Mouse (Mus musculus): Measurements from ENCODE around the gene Tra2a. TPM values are rescaled to one million over a fixed set of nuclear protein-coding genes. Genes with fewer than 3 reads are reported as not detected.

The Tra2a gene
- polyA plus RNA-seq, 1 experiment from 2014 or later: 122 TPM

- no peaks in the 10 kb centered on the region for H3K9me3 ChIP-seq
- peak; percentile 90 for DNase-seq (ENCODE audit: low spot score)
- peaks cover 44% of the 10 kb centered on the region for H3K4me1 ChIP-seq (replicated peaks)
- H3K4me3 ChIP-seq: peak overlapping the region; percentile 100
- peak overlapping the region; percentile 100 for H3K27ac ChIP-seq
- under 1% methylated on average over 75 of the region's 76 CpGs for WGBS
- H3K27me3 ChIP-seq (ENCODE audit: insufficient read depth, poor library complexity, severe bottlenecking): no peaks in the 10 kb centered on the region
- H3K36me3 ChIP-seq: peaks cover 5% of the 10 kb centered on the region
Observed at GRCm38 (mm10) chr6:49214086-49214927, 49.5 kb downstream of the Tra2a start.

DNA sequence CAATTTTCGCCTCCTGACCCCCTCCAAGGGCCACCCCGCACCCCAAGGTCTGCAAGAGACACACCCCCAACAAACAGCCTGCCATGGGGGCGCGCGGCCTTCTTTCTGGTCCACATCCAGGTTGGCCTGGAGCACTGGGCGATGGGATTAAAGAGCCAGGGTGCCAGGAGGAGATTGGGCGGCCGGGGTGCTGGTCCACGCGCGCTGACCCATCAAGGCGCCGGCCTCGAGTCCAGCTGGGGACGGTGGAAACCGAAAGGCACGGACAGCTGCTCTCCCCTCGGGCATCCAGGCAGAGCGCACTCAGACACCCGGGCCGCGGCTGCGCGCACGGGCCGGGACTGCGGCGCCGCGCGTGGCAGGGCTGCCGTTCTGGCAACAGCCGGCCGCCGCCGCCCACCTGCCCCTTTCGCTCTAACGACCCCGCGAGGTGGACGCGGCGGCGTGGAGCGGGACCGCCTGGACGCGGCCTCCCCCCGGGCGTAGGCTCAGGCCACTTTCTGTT is 50.2 kb downstream of the Tra2a start:
- H3K36me3 ChIP-seq: peaks cover 12% of the 10 kb centered on the region
- WGBS: under 1% methylated on average over 50 of the region's 50 CpGs
- peak overlapping the region; percentile 100 for H3K27ac ChIP-seq
- DNase-seq (ENCODE audit: low spot score): peak; percentile 56
- no peaks in the 10 kb centered on the region for H3K9me3 ChIP-seq
- peak overlapping the region; percentile 100 for H3K4me3 ChIP-seq
- no peaks in the 10 kb centered on the region for H3K27me3 ChIP-seq (ENCODE audit: insufficient read depth, poor library complexity, severe bottlenecking)
- peaks cover 50% of the 10 kb centered on the region for H3K4me1 ChIP-seq (replicated peaks)

DNA sequence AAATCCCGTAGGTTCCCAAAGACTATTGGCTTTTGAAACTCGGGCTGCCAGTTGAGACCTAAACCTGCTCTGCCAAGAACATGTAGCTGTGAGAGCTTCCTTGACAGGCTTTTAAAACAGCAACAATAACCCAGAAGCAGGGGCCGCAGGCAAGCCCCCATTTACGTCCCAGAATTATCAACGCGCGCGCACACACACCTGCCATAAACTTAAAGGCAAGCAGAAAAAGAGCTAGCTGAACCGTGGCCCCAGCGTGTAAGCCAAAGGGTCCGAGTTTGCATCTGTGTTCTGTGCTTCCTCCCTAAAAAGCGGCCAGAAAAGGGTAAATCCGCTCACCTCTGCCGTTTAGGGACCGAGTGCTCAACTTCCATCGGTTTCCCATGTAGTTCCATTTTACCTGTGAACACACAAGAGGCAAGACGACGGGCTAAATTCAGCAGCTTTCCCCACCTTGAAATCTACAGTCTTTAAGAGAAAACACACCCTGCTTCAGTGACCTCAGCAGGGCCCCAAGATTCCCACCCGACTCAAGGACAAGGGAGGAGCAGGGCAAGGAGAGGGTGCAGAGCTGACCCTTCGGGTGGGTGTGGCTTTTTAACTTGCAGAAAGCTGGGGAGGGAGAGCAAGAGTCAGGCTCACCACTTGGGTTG is 50.8 kb downstream of the Tra2a start:
- peak; percentile 30 for DNase-seq (ENCODE audit: low spot score)
- H3K9me3 ChIP-seq: no peaks in the 10 kb centered on the region
- H3K4me1 ChIP-seq (replicated peaks): peaks cover 55% of the 10 kb centered on the region
- H3K27ac ChIP-seq: peak overlapping the region; percentile 100
- 4% methylated on average over 20 of the region's 20 CpGs for WGBS
- peak overlapping the region; percentile 100 for H3K4me3 ChIP-seq
- no peaks in the 10 kb centered on the region for H3K27me3 ChIP-seq (ENCODE audit: insufficient read depth, poor library complexity, severe bottlenecking)
- H3K36me3 ChIP-seq: peaks cover 17% of the 10 kb centered on the region

- Histone ChIP-seq H3K27me3 (ENCODE audit: insufficient read depth, poor library complexity, severe bottlenecking) (no peaks in the 10 kb centered on the region), H3K36me3 (peaks cover 25% of the 10 kb centered on the region), H3K27ac (peak overlapping the region; percentile 100; the same call in 1 of the 2 replicates), H3K4me3 (peak overlapping the region; percentile 100), H3K9me3 (no peaks in the 10 kb centered on the region), H3K4me1 (replicated peaks) (peaks cover 55% of the 10 kb centered on the region)
- 7% methylated on average over 4 of the region's 4 CpGs for WGBS
- DNase-seq (ENCODE audit: low spot score): no peak
Observed at GRCm38 (mm10) chr6:49212141-49212540, 51.7 kb downstream of the Tra2a start.

- 29% methylated on average over 5 of the region's 5 CpGs for WGBS
- peaks cover 30% of the 10 kb centered on the region for H3K36me3 ChIP-seq
- peak overlapping the region; percentile 100 for H3K4me3 ChIP-seq
- no peak for DNase-seq (ENCODE audit: low spot score)
- peak overlapping the region; percentile 50; the same call in 1 of the 2 replicates for H3K27ac ChIP-seq
- no peaks in the 10 kb centered on the region for H3K9me3 ChIP-seq
- H3K27me3 ChIP-seq (ENCODE audit: insufficient read depth, poor library complexity, severe bottlenecking): no peaks in the 10 kb centered on the region
- peaks cover 52% of the 10 kb centered on the region for H3K4me1 ChIP-seq (replicated peaks)
Observed at GRCm38 (mm10) chr6:49211596-49211995, 52.2 kb downstream of the Tra2a start.

GRCm38 (mm10) chr6:49209881-49210854 is 53.7 kb downstream of the Tra2a start:
- Histone ChIP-seq H3K27me3 (ENCODE audit: insufficient read depth, poor library complexity, severe bottlenecking) (no peaks in the 10 kb centered on the region), H3K27ac (peak overlapping the region; percentile 66), H3K9me3 (no peaks in the 10 kb centered on the region), H3K4me1 (replicated peaks) (peaks cover 49% of the 10 kb centered on the region), H3K4me3 (peak overlapping the region; percentile 100), H3K36me3 (peaks cover 44% of the 10 kb centered on the region)
- DNase-seq (ENCODE audit: low spot score): peak; percentile 75
- WGBS: 10% methylated on average over 14 of the region's 14 CpGs

DNA sequence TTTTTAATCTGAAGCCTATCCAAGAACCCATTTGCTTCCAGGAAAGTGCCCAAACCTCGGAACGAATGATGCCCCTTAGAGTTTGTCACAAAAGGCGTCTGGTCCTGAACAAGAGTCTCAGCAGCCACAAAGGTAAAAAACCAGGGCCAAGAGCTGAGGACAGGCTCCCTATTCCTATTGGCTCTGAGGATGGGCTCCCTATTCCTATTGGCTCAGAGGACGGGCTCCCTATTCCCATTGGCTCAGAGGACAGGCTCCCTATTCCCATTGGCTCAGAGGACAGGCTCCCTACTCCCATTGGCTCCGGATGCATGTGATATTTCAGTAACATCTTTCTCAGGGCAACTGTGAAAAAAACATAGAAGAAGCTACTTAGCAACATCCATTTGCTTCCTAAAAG is 54.9 kb downstream of the Tra2a start:
- DNase-seq (ENCODE audit: low spot score): peak; percentile 28

DNA sequence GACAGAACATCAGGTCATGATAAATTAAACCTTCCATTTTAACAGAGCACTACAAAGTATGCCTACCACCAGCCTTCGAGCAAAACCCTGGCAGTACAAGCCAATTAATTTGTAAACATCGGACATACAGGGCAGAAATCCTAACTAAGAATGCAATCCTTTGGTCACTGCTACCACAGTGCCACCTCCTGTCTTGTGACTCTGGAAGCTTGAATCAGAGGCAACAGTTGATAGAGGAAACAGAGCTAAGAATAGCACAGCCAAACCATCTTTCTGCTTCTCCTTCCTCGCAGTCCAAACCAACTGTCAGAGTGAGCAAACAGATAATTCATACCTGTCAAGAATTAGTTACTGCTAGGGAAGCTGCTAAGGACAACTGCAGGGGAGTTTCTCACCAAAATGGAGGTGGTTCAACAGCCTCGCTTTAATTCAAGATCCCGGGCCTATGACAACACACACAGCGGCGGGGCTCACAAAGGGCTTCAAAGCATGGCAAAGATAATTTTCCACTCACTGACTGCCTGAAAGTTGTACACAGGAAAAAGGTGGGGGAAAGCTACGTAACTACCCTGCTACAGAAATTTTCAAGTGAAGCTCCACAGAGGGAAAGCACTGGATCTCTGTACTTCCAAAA is 55.4 kb downstream of the Tra2a start:
- H3K27me3 ChIP-seq (ENCODE audit: insufficient read depth, poor library complexity, severe bottlenecking): no peaks in the 10 kb centered on the region
- peaks cover 49% of the 10 kb centered on the region for H3K4me1 ChIP-seq (replicated peaks)
- 88% methylated on average over 8 of the region's 8 CpGs for WGBS
- H3K4me3 ChIP-seq: no peak overlapping the region
- no peak for DNase-seq (ENCODE audit: low spot score)
- H3K9me3 ChIP-seq: no peaks in the 10 kb centered on the region
- peaks cover 62% of the 10 kb centered on the region for H3K36me3 ChIP-seq
- H3K27ac ChIP-seq: no peak overlapping the region

More for the DNA sequence above, 54.9 kb downstream of the Tra2a start:
- Histone ChIP-seq H3K9me3 (no peaks in the 10 kb centered on the region), H3K27ac (no peak overlapping the region), H3K36me3 (peaks cover 57% of the 10 kb centered on the region), H3K4me1 (replicated peaks) (peaks cover 49% of the 10 kb centered on the region), H3K27me3 (ENCODE audit: insufficient read depth, poor library complexity, severe bottlenecking) (no peaks in the 10 kb centered on the region), H3K4me3 (peak overlapping the region; percentile 9; the same call in 1 of the 2 replicates)
- 88% methylated on average over 5 of the region's 5 CpGs for WGBS

GRCm38 (mm10) chr6:49206416-49206815 is 57.4 kb downstream of the Tra2a start:
- Histone ChIP-seq H3K27ac (no peak overlapping the region), H3K9me3 (no peaks in the 10 kb centered on the region), H3K36me3 (peaks cover 74% of the 10 kb centered on the region), H3K4me3 (no peak overlapping the region), H3K27me3 (ENCODE audit: insufficient read depth, poor library complexity, severe bottlenecking) (no peaks in the 10 kb centered on the region), H3K4me1 (replicated peaks) (peaks cover 40% of the 10 kb centered on the region)
- DNase-seq (ENCODE audit: low spot score): no peak
- 98% methylated on average over 1 of the region's 1 CpGs for WGBS

- Histone ChIP-seq H3K27me3 (ENCODE audit: insufficient read depth, poor library complexity, severe bottlenecking) (no peaks in the 10 kb centered on the region), H3K4me1 (replicated peaks) (no peaks in the 10 kb centered on the region; the same call in 1 of the 2 replicates)
Observed at GRCm38 (mm10) chr6:49195188-49195587, 68.6 kb downstream of the Tra2a start.

GRCm38 (mm10) chr6:49194536-49194935 is 69.3 kb downstream of the Tra2a start:
- H3K27me3 ChIP-seq (ENCODE audit: insufficient read depth, poor library complexity, severe bottlenecking): no peaks in the 10 kb centered on the region
- H3K27ac ChIP-seq: no peak overlapping the region
- H3K36me3 ChIP-seq: peaks cover 98% of the 10 kb centered on the region
- 95% methylated on average over 4 of the region's 4 CpGs for WGBS
- peaks cover 6% of the 10 kb centered on the region; the same call in 1 of the 2 replicates for H3K9me3 ChIP-seq
- H3K4me3 ChIP-seq: no peak overlapping the region
- no peaks in the 10 kb centered on the region; the same call in 1 of the 2 replicates for H3K4me1 ChIP-seq (replicated peaks)
- DNase-seq (ENCODE audit: low spot score): no peak

More at GRCm38 (mm10) chr6:49195188-49195587, 68.6 kb downstream of the Tra2a start:
- 85% methylated on average over 10 of the region's 10 CpGs for WGBS
- Histone ChIP-seq H3K27ac (no peak overlapping the region), H3K36me3 (peaks cover 97% of the 10 kb centered on the region), H3K9me3 (peaks cover 6% of the 10 kb centered on the region; the same call in 1 of the 2 replicates), H3K4me3 (no peak overlapping the region)
- no peak for DNase-seq (ENCODE audit: low spot score)
